Mouse (Mus musculus) heart, adult 2 months (tissue): Measurements from ENCODE around the gene Mpz.

Experiments
- CTCF ChIP-seq: fragments of 200-600 bp; IDR thresholded peaks from 2 replicates; pipeline ENCODE4 v1.8.1; 2022; ENCODE audit warnings: antibody characterized with exemption, mild to moderate bottlenecking, moderate library complexity
- EP300 ChIP-seq: fragments of 200-500 bp; IDR thresholded peaks from 2 replicates; pipeline ENCODE4 v1.6.1; 2011; ENCODE audit warnings: low read depth, low read length, control low read depth; ENCODE audit not compliant: insufficient read depth
- POLR2A ChIP-seq: fragments of 200-500 bp; IDR thresholded peaks from 2 replicates; pipeline ENCODE4 v1.6.1; 2011; ENCODE audit warnings: mild to moderate bottlenecking, low read depth, low read length, control low read depth; ENCODE audit not compliant: insufficient read depth

GRCm38 (mm10) chr1:171183620-171184019 is 33.1 kb downstream of the Mpz start:
- TF ChIP-seq CTCF (no peak), POLR2A (no peak), EP300 (no peak)
